In genomic region chr6:47109582-47110220, GRCm38 (mm10) we compare ENCODE assay signal across 18 mouse cellular contexts.
DNase-seq lines count a peak whose midpoint lies in the region; ATAC-seq lines count a peak whose summit lies in the region.
"Had no signal": no experiment of that assay in that cellular context is flagged by ENCODE, and none has a peak within 500 bp of the region (broad histone marks: within the 10 kb centered on the region; RNA-seq: fewer than 3 reads in every experiment).

No protein-coding gene starts in this region.

- H3K27me3 ChIP-seq in midbrain, embryonic 14.5 days (ENCODE audit: control insufficient read depth, insufficient read depth, low read length), result no peaks in the 10 kb centered on the region
- no peaks in the 10 kb centered on the region for H3K27me3 ChIP-seq in midbrain, embryonic 11.5 days (ENCODE audit: control insufficient read depth, insufficient read depth, low read length)
- H3K27me3 ChIP-seq in midbrain, embryonic 15.5 days (replicated peaks), result no peaks in the 10 kb centered on the region
- H3K27me3 ChIP-seq: embryonic facial prominence, embryonic 15.5 days had no signal

- 33% methylated on average over 6 of the region's 6 CpGs for WGBS in midbrain, embryonic 14.5 days
- 42% methylated on average over 6 of the region's 6 CpGs for WGBS in midbrain, embryonic 11.5 days
- 29% methylated on average over 6 of the region's 6 CpGs for WGBS in midbrain, embryonic 15.5 days

- H3K4me1 ChIP-seq in midbrain, embryonic 14.5 days (ENCODE audit: control insufficient read depth, insufficient read depth, low read length), result no peaks in the 10 kb centered on the region
- H3K4me1 ChIP-seq in midbrain, embryonic 11.5 days (ENCODE audit: control insufficient read depth, insufficient read depth, low read length), result no peaks in the 10 kb centered on the region
- no peaks in the 10 kb centered on the region for H3K4me1 ChIP-seq in midbrain, embryonic 15.5 days
- H3K4me1 ChIP-seq: embryonic facial prominence, embryonic 15.5 days had no signal

- no peaks in the 10 kb centered on the region for H3K9me3 ChIP-seq in midbrain, embryonic 14.5 days (ENCODE audit: control insufficient read depth, low read length)
- no peaks in the 10 kb centered on the region for H3K9me3 ChIP-seq in midbrain, embryonic 11.5 days (ENCODE audit: control insufficient read depth, low read length)
- no peaks in the 10 kb centered on the region for H3K9me3 ChIP-seq in midbrain, embryonic 15.5 days
- H3K9me3 ChIP-seq: embryonic facial prominence, embryonic 15.5 days had no signal

- peak; percentile 55 for DNase-seq in heart, adult 11 months
- DNase-seq in heart, adult 18-20 months, result no peak
- peak; percentile 38 for DNase-seq in midbrain, embryonic 14.5 days
- DNase-seq in midbrain, embryonic 11.5 days (ENCODE audit: low spot score, missing footprints), result no peak
- no peak for DNase-seq in Muller cell, postnatal 12 days (ENCODE audit: inconsistent ontology term)
- no peak for DNase-seq in lung, postnatal 4 days
- DNase-seq: adrenal gland, postnatal 36 days; cerebellum, adult 18-20 months; cerebellum, postnatal 14 days; gastrocnemius, postnatal 14 days; kidney, postnatal 36 days; layer of hippocampus, postnatal 36 days; lung, postnatal 10 days; right cerebral cortex, postnatal 25 days had no signal

- no peak overlapping the region for H3K9ac ChIP-seq in midbrain, embryonic 14.5 days (replicated peaks; ENCODE audit: low read length)
- no peak overlapping the region for H3K9ac ChIP-seq in midbrain, embryonic 11.5 days (ENCODE audit: low read length)
- no peak overlapping the region for H3K9ac ChIP-seq in midbrain, embryonic 15.5 days
- H3K9ac ChIP-seq: embryonic facial prominence, embryonic 15.5 days had no signal

- H3K27ac ChIP-seq in midbrain, embryonic 14.5 days (replicated peaks; ENCODE audit: low read depth, low read length), result no peak overlapping the region; the same call in 1 of the 2 replicates
- H3K27ac ChIP-seq in midbrain, embryonic 11.5 days (ENCODE audit: low read depth, low read length), result no peak overlapping the region
- 0 out of 2 replicates have a peak overlapping the region, but pooled peaks have one; percentile 9 for H3K27ac ChIP-seq in midbrain, embryonic 15.5 days
- H3K27ac ChIP-seq: embryonic facial prominence, embryonic 15.5 days had no signal

- no peak overlapping the region for H3K4me3 ChIP-seq in midbrain, embryonic 14.5 days (replicated peaks; ENCODE audit: low read depth, low read length)
- H3K4me3 ChIP-seq in midbrain, embryonic 11.5 days (ENCODE audit: low read depth, low read length), result no peak overlapping the region
- H3K4me3 ChIP-seq in midbrain, embryonic 15.5 days, result no peak overlapping the region
- H3K4me3 ChIP-seq: embryonic facial prominence, embryonic 15.5 days had no signal

- peak; percentile 57; the same call in 1 of the 2 replicates for ATAC-seq in midbrain, embryonic 14.5 days (ENCODE audit: low FRiP score, low TSS enrichment)
- ATAC-seq in midbrain, embryonic 11.5 days (ENCODE audit: low FRiP score), result no peak
- peak; percentile 76 for ATAC-seq in midbrain, embryonic 15.5 days (replicated peaks)
- ATAC-seq: forebrain, embryonic 16.5 days; intestine, postnatal 0 days had no signal

- no peaks in the 10 kb centered on the region for H3K36me3 ChIP-seq in midbrain, embryonic 14.5 days (ENCODE audit: control insufficient read depth, insufficient read depth, low read length)
- H3K36me3 ChIP-seq in midbrain, embryonic 11.5 days (ENCODE audit: control insufficient read depth, insufficient read depth, low read length), result no peaks in the 10 kb centered on the region
- H3K36me3 ChIP-seq in midbrain, embryonic 15.5 days (replicated peaks), result no peaks in the 10 kb centered on the region
- H3K36me3 ChIP-seq: embryonic facial prominence, embryonic 15.5 days had no signal

- H3K4me2 ChIP-seq in midbrain, embryonic 14.5 days (ENCODE audit: low read length), result no peak overlapping the region
- H3K4me2 ChIP-seq in midbrain, embryonic 11.5 days, result no peak overlapping the region
- no peak overlapping the region for H3K4me2 ChIP-seq in midbrain, embryonic 15.5 days
- H3K4me2 ChIP-seq: embryonic facial prominence, embryonic 15.5 days had no signal

Comparison
In these comparisons a context has a peak if more than half of its experiments do, and no peak if none do; other contexts are left out.
1. DNase-seq: peak in heart, adult 11 months (single experiment) and midbrain, embryonic 14.5 days (single experiment); none in heart, adult 18-20 months (0 of 2), midbrain, embryonic 11.5 days (single experiment), Muller cell, postnatal 12 days (single experiment) and lung, postnatal 4 days (0 of 2).